Mouse (Mus musculus): ENCODE measurements around the gene Rhbdd3.

- TF ChIP-seq POLR2A (IDR thresholded peaks at IDR 0.05; ENCODE audit: control insufficient read depth, low read depth, low read length) (no peak), CTCF (IDR thresholded peaks at IDR 0.05; ENCODE audit: control insufficient read depth, insufficient read depth, insufficient replicate concordance, low read depth, low read length) (no peak)
Observed at GRCm38 (mm10) chr11:5109441-5109840, 10.7 kb downstream of the Rhbdd3 start.

All from testis, adult 2 months (tissue).